Mouse (Mus musculus) stomach, postnatal 0 days (tissue): Measurements from ENCODE around the gene Ano1.

ENCODE experiments used
- CTCF ChIP-seq: IDR thresholded peaks from 2 replicates; pipeline ENCODE4 v1.5.1; 2016; ENCODE audit warnings: antibody characterized with exemption, low read depth, mild to moderate bottlenecking, moderate library complexity
- EP300 ChIP-seq: optimal IDR thresholded peaks from 2 replicates; pipeline ENCODE3; 2016; ENCODE audit warnings: antibody characterized with exemption

DNA sequence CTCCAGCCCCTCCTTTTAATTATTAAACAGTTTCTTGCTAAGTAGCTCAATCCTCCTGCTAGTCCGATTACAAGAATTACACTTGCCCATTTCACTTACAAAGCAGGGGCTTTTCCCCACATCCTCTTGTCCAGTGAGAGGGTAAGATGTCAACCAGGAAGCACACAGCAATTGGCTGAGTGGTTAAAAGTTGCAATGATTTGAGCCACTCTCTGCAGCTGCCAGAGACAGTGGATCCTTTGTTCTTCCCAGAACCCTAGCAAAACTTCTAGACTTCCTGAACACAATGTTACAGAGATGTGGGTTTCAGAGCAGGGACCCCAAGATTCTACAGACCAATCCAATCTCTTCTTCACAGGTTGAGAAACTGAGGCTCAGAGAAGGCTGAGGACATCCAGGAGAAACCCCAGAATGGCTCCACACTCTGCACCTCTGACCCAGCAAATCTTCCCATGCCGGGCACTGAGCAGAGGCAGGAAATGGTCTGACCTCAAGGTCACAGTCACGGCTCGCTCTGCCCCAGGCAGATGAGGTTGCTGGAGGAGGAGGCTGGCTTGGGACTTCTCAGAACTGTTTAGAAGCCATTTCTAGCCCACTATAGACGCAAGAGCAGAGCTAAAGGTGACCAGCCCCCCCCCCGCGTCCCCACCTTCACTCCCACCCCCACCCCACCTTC, 83.0 kb downstream of the Ano1 start:
- no peak for TF ChIP-seq CTCF
- TF ChIP-seq EP300, result no peak
